Mouse (Mus musculus): Measurements from ENCODE around the gene Dzip1. TPM values are rescaled to one million over a fixed set of nuclear protein-coding genes. Genes with fewer than 3 reads are reported as not detected.

The Dzip1 gene
- polyA plus RNA-seq, 1 experiment from 2014 or later = 3.4 TPM

DNA sequence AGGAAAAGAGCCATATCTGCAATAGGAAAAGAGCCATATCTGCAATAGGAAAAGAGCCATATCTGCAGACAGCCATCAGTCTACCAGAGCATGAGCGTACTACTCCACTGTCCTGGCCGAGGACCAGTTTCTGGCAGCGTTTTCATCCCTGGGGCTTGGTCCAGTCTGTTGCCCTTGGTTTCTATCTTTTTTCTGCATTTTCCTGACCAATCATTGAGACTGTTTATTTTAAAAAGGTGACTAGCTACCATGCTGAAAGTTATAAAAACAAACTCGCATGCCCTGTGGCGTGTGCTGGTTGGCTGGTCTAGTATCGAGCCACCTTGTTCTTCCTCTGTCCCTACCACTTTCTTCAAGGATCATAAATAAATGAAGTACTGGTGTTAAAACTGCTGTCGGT, 30.0 kb downstream of the Dzip1 start:
- H3K27me3 ChIP-seq (replicated peaks) = no peaks in the 10 kb centered on the region
- WGBS (ENCODE audit: insufficient replicate concordance) = 76% methylated on average over 7 of the region's 7 CpGs
- no peaks in the 10 kb centered on the region for H3K9me3 ChIP-seq (replicated peaks)
- H3K27ac ChIP-seq = no peak overlapping the region
- H3K36me3 ChIP-seq = no peaks in the 10 kb centered on the region
- H3K4me3 ChIP-seq = no peak overlapping the region
- no peak for ATAC-seq
- H3K9ac ChIP-seq = no peak overlapping the region
- H3K4me1 ChIP-seq = no peaks in the 10 kb centered on the region
- no peak overlapping the region for H3K4me2 ChIP-seq

- no peak overlapping the region for H3K4me2 ChIP-seq
- H3K4me1 ChIP-seq = peaks cover 10% of the 10 kb centered on the region
- H3K27ac ChIP-seq = no peak overlapping the region
- no peaks in the 10 kb centered on the region for H3K27me3 ChIP-seq (replicated peaks)
- WGBS (ENCODE audit: insufficient replicate concordance) = 63% methylated on average over 4 of the region's 4 CpGs
- ATAC-seq = no peak
- no peak overlapping the region for H3K9ac ChIP-seq
- H3K36me3 ChIP-seq = no peaks in the 10 kb centered on the region
- H3K9me3 ChIP-seq (replicated peaks) = no peaks in the 10 kb centered on the region
- H3K4me3 ChIP-seq = no peak overlapping the region
These were observed 35.2 kb downstream of the Dzip1 start for GRCm38 (mm10) chr14:118890101-118890500.

- Histone ChIP-seq H3K27me3 (replicated peaks) (no peaks in the 10 kb centered on the region), H3K4me3 (no peak overlapping the region), H3K9me3 (replicated peaks) (0 out of 2 replicates have a peak, but pooled peaks cover 10% of the 10 kb centered on the region), H3K9ac (no peak overlapping the region), H3K4me2 (peak overlapping the region; percentile 61), H3K36me3 (peaks cover 19% of the 10 kb centered on the region), H3K4me1 (peaks cover 41% of the 10 kb centered on the region), H3K27ac (peak overlapping the region; percentile 79)
- peak; percentile 31; the same call in 1 of the 2 replicates for ATAC-seq
- 65% methylated on average over 7 of the region's 7 CpGs for WGBS (ENCODE audit: insufficient replicate concordance)
These were observed 41.1 kb downstream of the Dzip1 start for GRCm38 (mm10) chr14:118884250-118884556.

DNA sequence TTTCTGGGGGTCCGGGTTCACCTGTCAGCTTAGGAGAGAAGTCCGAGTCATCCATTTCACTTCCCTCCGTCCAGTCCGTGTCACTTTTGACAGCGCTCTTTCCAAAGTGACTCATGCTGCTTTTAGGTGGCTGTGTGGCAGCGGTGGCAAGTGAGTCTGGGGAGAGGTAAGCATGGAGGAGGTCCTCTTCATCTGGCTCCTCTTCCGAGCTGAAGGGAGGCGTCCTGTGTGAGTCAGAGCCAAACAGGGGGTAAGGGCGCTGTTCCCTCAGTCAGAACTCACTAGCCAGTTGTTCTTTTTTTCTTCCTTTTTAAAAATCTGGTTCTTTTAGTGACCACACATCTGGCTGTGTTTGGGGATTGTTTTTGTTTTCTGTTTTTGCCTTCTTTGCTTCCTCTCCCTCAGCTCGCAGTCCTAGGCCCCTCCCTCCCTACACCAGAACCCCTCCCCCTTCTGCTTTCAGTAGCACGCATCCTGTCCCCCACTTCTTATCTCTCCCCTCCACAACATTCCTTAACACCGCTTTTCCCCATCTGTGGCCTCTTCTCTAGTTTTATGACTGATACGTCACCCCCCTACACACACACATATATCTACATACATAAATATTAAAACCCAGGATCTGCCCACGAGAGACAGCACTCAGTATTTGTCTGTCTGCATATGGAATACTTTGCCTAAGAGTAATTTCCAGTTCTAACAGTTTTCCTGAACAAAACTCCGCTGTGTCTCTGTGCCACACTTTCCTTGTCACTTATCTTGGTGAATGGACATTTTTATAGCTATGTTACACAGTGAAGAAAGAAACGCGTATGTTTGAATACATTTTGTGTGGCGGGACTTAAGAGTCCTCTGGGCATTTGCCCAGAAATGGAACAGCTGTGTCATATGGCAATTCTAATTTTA, 41.7 kb downstream of the Dzip1 start:
- H3K36me3 ChIP-seq = peaks cover 24% of the 10 kb centered on the region
- peak overlapping the region; percentile 40 for H3K4me3 ChIP-seq
- H3K27me3 ChIP-seq (replicated peaks) = no peaks in the 10 kb centered on the region
- H3K27ac ChIP-seq = peak overlapping the region; percentile 79
- WGBS (ENCODE audit: insufficient replicate concordance) = 47% methylated on average over 18 of the region's 18 CpGs
- ATAC-seq = peak; percentile 93
- H3K9me3 ChIP-seq (replicated peaks) = 0 out of 2 replicates have a peak, but pooled peaks cover 10% of the 10 kb centered on the region
- peak overlapping the region; percentile 41 for H3K9ac ChIP-seq
- peak overlapping the region; percentile 61 for H3K4me2 ChIP-seq
- peaks cover 41% of the 10 kb centered on the region for H3K4me1 ChIP-seq

DNA sequence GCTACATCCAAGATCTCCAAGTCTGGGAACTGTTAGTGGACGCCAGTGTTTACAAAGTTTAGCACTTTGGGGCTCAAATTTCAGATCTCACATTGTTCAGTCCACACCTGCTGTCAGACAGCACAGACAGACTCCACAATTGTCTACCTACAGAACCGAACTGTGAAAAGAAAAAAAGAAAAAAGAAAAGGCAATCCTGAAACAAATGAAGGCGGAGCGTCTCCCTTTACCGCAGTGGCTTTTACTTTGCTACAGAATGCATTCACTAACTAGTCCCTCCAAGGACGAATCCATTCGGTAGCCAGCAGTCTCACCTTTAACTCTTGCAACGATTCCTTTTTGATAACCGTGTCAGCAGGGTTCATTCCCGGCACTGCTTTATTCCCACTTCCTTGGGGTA, 44.6 kb downstream of the Dzip1 start:
- Histone ChIP-seq H3K4me3 (no peak overlapping the region), H3K9ac (no peak overlapping the region), H3K9me3 (replicated peaks) (0 out of 2 replicates have a peak, but pooled peaks cover 10% of the 10 kb centered on the region), H3K4me1 (peaks cover 37% of the 10 kb centered on the region), H3K36me3 (peaks cover 33% of the 10 kb centered on the region), H3K4me2 (no peak overlapping the region), H3K27ac (no peak overlapping the region), H3K27me3 (replicated peaks) (no peaks in the 10 kb centered on the region)
- ATAC-seq = no peak
- WGBS (ENCODE audit: insufficient replicate concordance) = 82% methylated on average over 10 of the region's 10 CpGs

DNA sequence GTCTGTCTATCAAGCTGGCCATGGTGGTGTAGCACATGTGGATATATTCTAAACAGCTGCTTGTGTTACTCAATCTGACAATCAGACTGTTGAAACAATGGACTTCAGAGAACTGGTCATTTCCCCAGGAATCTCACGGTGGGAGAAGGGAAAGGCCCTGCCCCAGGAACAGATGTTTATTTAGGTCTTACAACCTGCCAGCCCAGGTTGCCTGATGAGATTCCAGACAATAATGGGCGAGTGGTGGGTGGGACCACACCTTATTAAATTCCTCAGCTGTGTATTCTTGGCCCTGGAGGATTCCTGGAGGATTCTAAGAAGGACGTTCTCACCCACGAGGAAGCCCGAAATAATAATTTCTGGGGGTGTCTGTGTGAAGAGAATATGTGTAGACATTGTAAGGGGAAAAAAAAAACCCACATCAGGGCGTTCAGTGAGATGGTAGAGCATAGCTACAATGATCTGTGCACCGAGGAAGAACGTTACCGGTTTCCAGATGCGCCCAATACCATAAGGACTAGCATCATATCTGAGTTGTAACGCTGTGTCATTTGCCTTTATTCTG, 46.8 kb downstream of the Dzip1 start:
- Histone ChIP-seq H3K4me3 (no peak overlapping the region), H3K36me3 (peaks cover 33% of the 10 kb centered on the region)
- 81% methylated on average over 11 of the region's 11 CpGs for WGBS (ENCODE audit: insufficient replicate concordance)

GRCm38 (mm10) chr14:118874786-118875415, 50.4 kb downstream of the Dzip1 start:
- 66% methylated on average over 10 of the region's 10 CpGs for WGBS (ENCODE audit: insufficient replicate concordance)
- Histone ChIP-seq H3K4me1 (peaks cover 5% of the 10 kb centered on the region), H3K9me3 (replicated peaks) (no peaks in the 10 kb centered on the region), H3K9ac (no peak overlapping the region), H3K36me3 (peaks cover 20% of the 10 kb centered on the region; the same call in 1 of the 2 replicates), H3K27me3 (replicated peaks) (no peaks in the 10 kb centered on the region), H3K27ac (no peak overlapping the region), H3K4me3 (no peak overlapping the region), H3K4me2 (no peak overlapping the region)
- ATAC-seq = no peak

More for the DNA sequence above, 46.8 kb downstream of the Dzip1 start:
- H3K9ac ChIP-seq = no peak overlapping the region
- no peak overlapping the region for H3K27ac ChIP-seq
- peaks cover 15% of the 10 kb centered on the region for H3K4me1 ChIP-seq
- ATAC-seq = no peak
- no peak overlapping the region for H3K4me2 ChIP-seq
- no peaks in the 10 kb centered on the region for H3K27me3 ChIP-seq (replicated peaks)
- H3K9me3 ChIP-seq (replicated peaks) = 0 out of 2 replicates have a peak, but pooled peaks cover 10% of the 10 kb centered on the region

DNA sequence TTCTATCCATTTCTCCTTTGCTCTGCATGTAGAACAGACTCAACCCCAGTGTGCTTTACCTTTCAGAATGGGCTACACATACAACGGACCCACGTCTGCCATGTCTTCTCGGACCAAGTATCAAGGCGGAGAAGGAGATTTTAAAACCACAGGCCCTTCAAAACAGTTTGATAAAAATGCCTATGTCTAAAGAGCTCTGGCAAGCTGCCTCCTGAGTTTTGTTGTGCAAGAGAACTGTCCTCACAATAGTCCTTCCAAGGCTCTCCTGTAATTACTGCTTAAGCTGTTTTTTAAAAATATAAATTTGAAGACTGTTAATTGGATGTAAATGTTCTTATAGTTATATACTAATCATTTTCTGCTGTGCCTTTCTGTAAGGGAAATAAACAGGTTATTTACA, 51.1 kb downstream of the Dzip1 start:
- WGBS (ENCODE audit: insufficient replicate concordance) = 44% methylated on average over 4 of the region's 4 CpGs
- H3K4me2 ChIP-seq = no peak overlapping the region
- no peaks in the 10 kb centered on the region for H3K9me3 ChIP-seq (replicated peaks)
- H3K27ac ChIP-seq = no peak overlapping the region
- H3K4me1 ChIP-seq = peaks cover 13% of the 10 kb centered on the region
- no peak overlapping the region for H3K4me3 ChIP-seq
- ATAC-seq = no peak
- H3K27me3 ChIP-seq (replicated peaks) = no peaks in the 10 kb centered on the region
- H3K9ac ChIP-seq = no peak overlapping the region
- peaks cover 14% of the 10 kb centered on the region; the same call in 1 of the 2 replicates for H3K36me3 ChIP-seq

DNA sequence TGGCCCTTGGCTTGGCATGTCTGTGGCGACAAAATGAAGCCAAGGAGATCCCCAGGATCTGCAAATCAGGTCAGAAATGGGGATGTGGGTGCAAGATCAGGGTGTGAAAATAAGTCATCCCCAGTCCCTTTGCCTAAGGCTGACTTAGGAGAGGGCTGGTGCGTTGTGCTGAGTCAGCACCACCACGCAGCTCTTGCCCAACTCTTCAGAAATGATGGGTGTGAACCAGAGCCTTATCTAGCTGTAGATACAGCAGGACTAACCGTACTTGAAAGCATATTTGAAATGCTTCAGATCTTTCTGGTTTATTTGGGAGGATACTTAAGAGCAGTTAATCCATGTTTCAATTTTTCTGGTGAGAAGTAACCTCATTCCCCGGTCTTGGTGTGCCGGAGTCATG, 55.5 kb downstream of the Dzip1 start:
- Histone ChIP-seq H3K9ac (peak overlapping the region; percentile 37; the same call in 1 of the 2 replicates), H3K4me2 (peak overlapping the region; percentile 17), H3K4me3 (no peak overlapping the region), H3K9me3 (replicated peaks) (no peaks in the 10 kb centered on the region), H3K4me1 (peaks cover 39% of the 10 kb centered on the region), H3K27me3 (replicated peaks) (no peaks in the 10 kb centered on the region), H3K27ac (peak overlapping the region; percentile 45; the same call in 1 of the 2 replicates), H3K36me3 (no peaks in the 10 kb centered on the region)
- 49% methylated on average over 6 of the region's 6 CpGs for WGBS (ENCODE audit: insufficient replicate concordance)
- peak; percentile 95 for ATAC-seq

- Histone ChIP-seq H3K27me3 (replicated peaks) (no peaks in the 10 kb centered on the region), H3K4me1 (peaks cover 43% of the 10 kb centered on the region), H3K27ac (no peak overlapping the region), H3K4me2 (no peak overlapping the region), H3K9me3 (replicated peaks) (no peaks in the 10 kb centered on the region), H3K36me3 (no peaks in the 10 kb centered on the region), H3K9ac (no peak overlapping the region), H3K4me3 (no peak overlapping the region)
- ATAC-seq = no peak
- 80% methylated on average over 13 of the region's 13 CpGs for WGBS (ENCODE audit: insufficient replicate concordance)
These were observed 57.0 kb downstream of the Dzip1 start for GRCm38 (mm10) chr14:118868102-118868724.

DNA sequence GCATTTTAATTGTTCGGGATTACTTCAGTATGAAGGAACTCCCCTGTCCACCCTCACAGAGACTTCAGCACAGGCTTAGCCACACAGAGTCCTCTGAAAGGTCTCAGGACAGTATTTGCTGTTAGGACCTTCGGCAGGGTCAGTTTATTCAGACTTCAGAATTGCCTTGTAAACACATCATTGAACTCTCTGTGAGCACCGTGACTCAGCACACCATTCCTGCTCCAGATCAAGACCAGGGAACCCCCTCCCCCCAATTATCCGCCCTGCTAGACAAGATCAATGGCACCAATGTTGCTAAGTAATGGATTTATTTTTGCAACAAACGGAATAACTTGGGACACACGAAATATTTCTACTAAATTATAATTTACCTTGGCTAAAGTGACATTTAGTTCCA, 57.9 kb downstream of the Dzip1 start:
- H3K27me3 ChIP-seq (replicated peaks) = no peaks in the 10 kb centered on the region
- no peaks in the 10 kb centered on the region for H3K36me3 ChIP-seq
- H3K9ac ChIP-seq = no peak overlapping the region
- 63% methylated on average over 6 of the region's 6 CpGs for WGBS (ENCODE audit: insufficient replicate concordance)
- no peaks in the 10 kb centered on the region for H3K9me3 ChIP-seq (replicated peaks)
- no peak overlapping the region for H3K27ac ChIP-seq
- no peak overlapping the region for H3K4me3 ChIP-seq
- peaks cover 44% of the 10 kb centered on the region for H3K4me1 ChIP-seq
- H3K4me2 ChIP-seq = no peak overlapping the region
- no peak for ATAC-seq

Data from liver, embryonic 12.5 days (tissue).